Comparison of ENCODE assay signal across 23 mouse cellular contexts in the genomic region with DNA sequence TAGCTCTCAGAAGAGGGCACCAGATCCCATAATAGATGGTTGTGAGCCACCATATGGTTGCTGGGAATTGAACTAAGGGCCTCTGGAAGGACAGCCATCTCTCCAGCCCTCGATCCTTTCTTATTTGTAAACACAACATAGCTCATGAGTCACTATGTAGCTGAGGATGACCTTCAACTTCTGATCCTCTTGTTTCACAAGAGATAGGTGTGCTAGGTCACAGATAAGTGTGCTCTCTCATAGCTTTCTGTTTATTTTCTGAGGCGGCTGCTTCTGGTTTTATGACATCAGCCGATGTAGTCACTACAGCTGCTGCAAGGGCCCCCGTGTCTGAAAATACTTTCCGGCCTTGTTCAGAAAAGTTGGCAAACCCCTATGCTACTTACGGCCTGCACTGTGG.
DNase-seq lines count a peak whose midpoint lies in the region; ATAC-seq and TF ChIP-seq lines count a peak whose summit lies in the region.
"Had no signal": no experiment of that assay in that cellular context is flagged by ENCODE, and none has a peak within 500 bp of the region (broad histone marks: within the 10 kb centered on the region; RNA-seq: fewer than 3 reads in every experiment).

No protein-coding gene starts in this region.

- no peak overlapping the region for H3K4me2 ChIP-seq in lung, postnatal 0 days (replicated peaks; ENCODE audit: low read depth, low read length)
- no peak overlapping the region for H3K4me2 ChIP-seq in intestine, embryonic 15.5 days (replicated peaks)
- H3K4me2 ChIP-seq: forebrain, embryonic 13.5 days; heart, embryonic 11.5 days; hindbrain, embryonic 13.5 days had no signal

- WGBS in lung, postnatal 0 days = 60% methylated on average over 6 of the region's 6 CpGs
- WGBS in lung, adult 2 months = 71% methylated on average over 6 of the region's 6 CpGs
- WGBS in intestine, embryonic 15.5 days = 46% methylated on average over 6 of the region's 6 CpGs
- WGBS in small intestine, adult 2 months = 46% methylated on average over 6 of the region's 6 CpGs

- H3K4me3 ChIP-seq in lung, postnatal 0 days (ENCODE audit: low read depth, low read length) = no peak overlapping the region
- H3K4me3 ChIP-seq in lung, adult 2 months (replicated peaks; ENCODE audit: extremely low read depth, low read depth, low read length) = no peak overlapping the region
- no peak overlapping the region for H3K4me3 ChIP-seq in intestine, embryonic 15.5 days (replicated peaks)
- no peak overlapping the region for H3K4me3 ChIP-seq in small intestine, adult 2 months (ENCODE audit: low read depth, low read length)
- H3K4me3 ChIP-seq: forebrain, embryonic 10.5 days; forebrain, embryonic 13.5 days; gastrocnemius, adult 2 months; hindbrain, embryonic 13.5 days had no signal

- DNase-seq in lung, postnatal 0 days (ENCODE audit: low spot score) = no peak
- DNase-seq in lung, adult 2 months = no peak
- no peak for DNase-seq in cerebellum, adult 11 months
- DNase-seq in kidney, adult 8-10 months = no peak
- DNase-seq: adrenal gland, adult 2 months; adrenal gland, postnatal 14 days; cerebellum, adult 18-20 months; cerebellum, adult 9-10 months; cerebellum, postnatal 14 days; gastrocnemius, adult 2 months; gastrocnemius, postnatal 14 days; heart, adult 11 months had no signal

- TF ChIP-seq CTCF in lung, postnatal 0 days (IDR thresholded peaks at IDR 0.05) = no peak
- no peak for TF ChIP-seq CTCF in lung, adult 2 months (IDR thresholded peaks at IDR 0.05; ENCODE audit: insufficient read depth, low read length)
- no peak for TF ChIP-seq CTCF in small intestine, adult 2 months (IDR thresholded peaks at IDR 0.05; ENCODE audit: extremely low read depth, insufficient read length, insufficient replicate concordance, low read depth, low read length)

- no peak overlapping the region for H3K9ac ChIP-seq in lung, postnatal 0 days (replicated peaks; ENCODE audit: low read depth)
- H3K9ac ChIP-seq in intestine, embryonic 15.5 days = no peak overlapping the region
- H3K9ac ChIP-seq: forebrain, embryonic 13.5 days; hindbrain, embryonic 13.5 days had no signal

- no peak for TF ChIP-seq POLR2A in lung, adult 2 months (IDR thresholded peaks at IDR 0.05; ENCODE audit: borderline replicate concordance, extremely low read depth, low read depth, low read length)
- TF ChIP-seq POLR2A in small intestine, adult 2 months (IDR thresholded peaks at IDR 0.05; ENCODE audit: low read depth, low read length) = no peak

- no peak for TF ChIP-seq EP300 in lung, postnatal 0 days (IDR thresholded peaks at IDR 0.05)

- no peaks in the 10 kb centered on the region for H3K4me1 ChIP-seq in lung, postnatal 0 days (ENCODE audit: insufficient read depth, low read depth, low read length)
- H3K4me1 ChIP-seq in lung, adult 2 months (ENCODE audit: control insufficient read depth, insufficient read depth, low read length) = no peaks in the 10 kb centered on the region
- peaks cover 9% of the 10 kb centered on the region for H3K4me1 ChIP-seq in intestine, embryonic 15.5 days (replicated peaks)
- peaks cover 16% of the 10 kb centered on the region for H3K4me1 ChIP-seq in small intestine, adult 2 months (ENCODE audit: control insufficient read depth, insufficient read depth, insufficient read length, low read length)

- H3K36me3 ChIP-seq in lung, postnatal 0 days (ENCODE audit: insufficient read depth, low read length) = no peaks in the 10 kb centered on the region
- no peaks in the 10 kb centered on the region for H3K36me3 ChIP-seq in intestine, embryonic 15.5 days
- H3K36me3 ChIP-seq in small intestine, adult 2 months (ENCODE audit: control insufficient read depth, insufficient read depth, low read length) = no peaks in the 10 kb centered on the region
- H3K36me3 ChIP-seq: forebrain, embryonic 10.5 days; G1E; hindbrain, embryonic 13.5 days had no signal

- H3K27ac ChIP-seq in lung, postnatal 0 days (ENCODE audit: low read length) = no peak overlapping the region
- no peak overlapping the region for H3K27ac ChIP-seq in intestine, embryonic 15.5 days
- peak overlapping the region; percentile 20; the same call in 1 of the 2 replicates for H3K27ac ChIP-seq in small intestine, adult 2 months (ENCODE audit: insufficient read depth, low read depth, low read length)
- H3K27ac ChIP-seq: forebrain, embryonic 10.5 days; forebrain, embryonic 13.5 days; gastrocnemius, adult 2 months; hindbrain, embryonic 13.5 days had no signal

- ATAC-seq in lung, postnatal 0 days = peak; percentile 27; the same call in 1 of the 2 replicates
- ATAC-seq in intestine, embryonic 15.5 days = 0 out of 2 replicates have a peak, but pooled peaks have one; percentile 34
- no peak for ATAC-seq in activated CD4-positive, CD25-positive, alpha-beta regulatory T cell, adult 4 months
- ATAC-seq: CD4-positive, CD25-positive, alpha-beta regulatory T cell, adult 4 months; forebrain, embryonic 13.5 days; hindbrain, embryonic 16.5 days; Patski had no signal

- no peaks in the 10 kb centered on the region for H3K9me3 ChIP-seq in lung, postnatal 0 days (ENCODE audit: low read length)
- no peaks in the 10 kb centered on the region for H3K9me3 ChIP-seq in intestine, embryonic 15.5 days
- H3K9me3 ChIP-seq: forebrain, embryonic 10.5 days; forebrain, embryonic 13.5 days; hindbrain, embryonic 13.5 days had no signal

- no peaks in the 10 kb centered on the region for H3K27me3 ChIP-seq in lung, postnatal 0 days (replicated peaks; ENCODE audit: insufficient read depth, low read length)
- no peaks in the 10 kb centered on the region for H3K27me3 ChIP-seq in intestine, embryonic 15.5 days (replicated peaks)
- no peaks in the 10 kb centered on the region for H3K27me3 ChIP-seq in small intestine, adult 2 months (ENCODE audit: control insufficient read depth, insufficient read depth, low read length)
- H3K27me3 ChIP-seq: forebrain, embryonic 13.5 days; hindbrain, embryonic 13.5 days; Patski had no signal
